23 mouse cellular contexts compared by ENCODE assay signal in genomic region chr15:87529271-87529670, GRCm38 (mm10). TPM values are rescaled to one million over a fixed set of nuclear protein-coding genes. Genes with fewer than 3 reads are reported as not detected.
DNase-seq lines count a peak whose midpoint lies in the region; ATAC-seq and TF ChIP-seq lines count a peak whose summit lies in the region.
"Had no signal": no experiment of that assay in that cellular context is flagged by ENCODE, and none has a peak within 500 bp of the region (broad histone marks: within the 10 kb centered on the region; RNA-seq: fewer than 3 reads in every experiment).

No protein-coding gene starts in this region.

- no peak for ATAC-seq in cerebellum, adult (ENCODE audit: insufficient number of reproducible peaks, low FRiP score, low TSS enrichment)
- ATAC-seq in hindbrain, postnatal 0 days: no peak
- ATAC-seq in hindbrain, embryonic 14.5 days (ENCODE audit: low FRiP score): no peak
- ATAC-seq: activated CD4-positive, CD25-positive, alpha-beta regulatory T cell, adult 4 months; CD4-positive, CD25-positive, alpha-beta regulatory T cell, adult 4 months; Patski had no signal

- H3K9ac ChIP-seq in hindbrain, postnatal 0 days (replicated peaks; ENCODE audit: low read length): no peak overlapping the region
- H3K9ac ChIP-seq in hindbrain, embryonic 14.5 days: no peak overlapping the region

- WGBS in heart, embryonic 10.5 days: 89% methylated on average over 4 of the region's 4 CpGs
- WGBS in hindbrain, postnatal 0 days: 85% methylated on average over 4 of the region's 4 CpGs
- WGBS in hindbrain, embryonic 14.5 days: 90% methylated on average over 4 of the region's 4 CpGs

- no peak overlapping the region for H3K4me2 ChIP-seq in hindbrain, postnatal 0 days (ENCODE audit: low read depth, low read length)
- no peak overlapping the region for H3K4me2 ChIP-seq in hindbrain, embryonic 14.5 days (replicated peaks)

- H3K27me3 ChIP-seq in heart, embryonic 10.5 days (ENCODE audit: insufficient read depth, poor library complexity, severe bottlenecking): no peaks in the 10 kb centered on the region
- H3K27me3 ChIP-seq in hindbrain, postnatal 0 days (ENCODE audit: insufficient read depth, low read length): no peaks in the 10 kb centered on the region
- H3K27me3 ChIP-seq in hindbrain, embryonic 14.5 days (ENCODE audit: control insufficient read depth, insufficient read depth, low read length): no peaks in the 10 kb centered on the region
- H3K27me3 ChIP-seq: CH12.LX had no signal

- no peaks in the 10 kb centered on the region for H3K9me3 ChIP-seq in heart, embryonic 10.5 days
- H3K9me3 ChIP-seq in hindbrain, postnatal 0 days (ENCODE audit: low read length): no peaks in the 10 kb centered on the region
- H3K9me3 ChIP-seq in hindbrain, embryonic 14.5 days (ENCODE audit: control insufficient read depth, low read length): 0 out of 2 replicates have a peak, but pooled peaks cover 5% of the 10 kb centered on the region

- no peak overlapping the region for H3K27ac ChIP-seq in heart, embryonic 10.5 days
- no peak overlapping the region for H3K27ac ChIP-seq in hindbrain, postnatal 0 days
- H3K27ac ChIP-seq in hindbrain, embryonic 14.5 days: no peak overlapping the region

- no peaks in the 10 kb centered on the region for H3K36me3 ChIP-seq in heart, embryonic 10.5 days
- H3K36me3 ChIP-seq in hindbrain, postnatal 0 days (ENCODE audit: insufficient read depth, low read length): no peaks in the 10 kb centered on the region
- no peaks in the 10 kb centered on the region for H3K36me3 ChIP-seq in hindbrain, embryonic 14.5 days (replicated peaks; ENCODE audit: control insufficient read depth, insufficient read depth)
- H3K36me3 ChIP-seq: G1E had no signal

- no peak overlapping the region for H3K4me3 ChIP-seq in heart, embryonic 10.5 days
- H3K4me3 ChIP-seq in hindbrain, postnatal 0 days (ENCODE audit: low read length): no peak overlapping the region
- H3K4me3 ChIP-seq in hindbrain, embryonic 14.5 days (replicated peaks; ENCODE audit: low read length): no peak overlapping the region

- TF ChIP-seq CTCF in hindbrain, postnatal 0 days (IDR thresholded peaks at IDR 0.05; ENCODE audit: low read depth): no peak

- peak; percentile 51 to 56 for DNase-seq in cerebellum, postnatal 10 days
- peak; percentile 45 for DNase-seq in heart, adult 11 months
- DNase-seq in heart, embryonic 10.5 days (ENCODE audit: low spot score): no peak
- peak; percentile 5 for DNase-seq in hindbrain, postnatal 0 days (ENCODE audit: low spot score)
- DNase-seq in hindbrain, embryonic 14.5 days (ENCODE audit: low spot score): no peak
- DNase-seq: adrenal gland, adult 2 months; adrenal gland, adult 8-10 months; adrenal gland, postnatal 10 days; adrenal gland, postnatal 14 days; adrenal gland, postnatal 25 days; adrenal gland, postnatal 36 days; B cell, adult 2 months; cerebellum, adult 11 months; cerebellum, adult 11-12 months; cerebellum, adult 18-20 months; cerebellum, adult 2 months had no signal

- no peaks in the 10 kb centered on the region for H3K4me1 ChIP-seq in heart, embryonic 10.5 days
- no peaks in the 10 kb centered on the region for H3K4me1 ChIP-seq in hindbrain, postnatal 0 days (ENCODE audit: insufficient read depth, low read length)
- H3K4me1 ChIP-seq in hindbrain, embryonic 14.5 days (replicated peaks; ENCODE audit: control insufficient read depth, insufficient read depth, low read length): no peaks in the 10 kb centered on the region

RNA-seq across cellular contexts. Expression of gene Fam19a5, which starts 14.8 kb away (rescaled TPM):
- 1.6 and 1.7 TPM in 2 replicates for polyA plus RNA-seq in heart, embryonic 10.5 days (2016; fragmentation: Nextera tagmentation; extraction: Ambion mirVana)
- total RNA-seq in hindbrain, postnatal 0 days (2014; rRNA removed): 119 and 137 TPM in 2 replicates
- 28.1 and 31.0 TPM in 2 replicates for polyA plus RNA-seq in hindbrain, postnatal 0 days (2015; fragmentation: Nextera tagmentation; extraction: Ambion mirVana)
- 27.6 and 30.0 TPM in 2 replicates for polyA plus RNA-seq in hindbrain, embryonic 14.5 days (2014; fragmentation: Nextera tagmentation; extraction: Ambion mirVana)
- total RNA-seq: CH12.LX, G1E, MEL had no signal
- polyA plus RNA-seq: activated CD4-positive, CD25-positive, alpha-beta regulatory T cell, adult 4 months; CD4-positive, CD25-positive, alpha-beta regulatory T cell, adult 4 months; G1E had no signal

Comparison
In these comparisons a context has a peak if more than half of its experiments do, and no peak if none do; other contexts are left out.
1. DNase-seq: peak in cerebellum, postnatal 10 days (2 of 2), heart, adult 11 months (single experiment) and hindbrain, postnatal 0 days (single experiment); none in heart, embryonic 10.5 days (single experiment) and hindbrain, embryonic 14.5 days (single experiment).
2. RNA of gene Fam19a5, which starts 14.8 kb away (polyA plus RNA-seq): 28.1 to 31.0 TPM in hindbrain, postnatal 0 days and 27.6 to 30.0 TPM in hindbrain, embryonic 14.5 days; 1.6 to 1.7 TPM in heart, embryonic 10.5 days; every median in the first group is over 10 times any median in the second.